Mouse (Mus musculus) C2C12 (cell line): ENCODE results near the gene Sh3bp1.

Experiments
- CTCF ChIP-seq: IDR thresholded peaks from one replicate; pipeline ENCODE4 v1.5.1; 2011; ENCODE audit not compliant: control insufficient read depth, insufficient read depth, insufficient read length
- MYOD1 ChIP-seq: IDR thresholded peaks from one replicate; pipeline ENCODE4 v1.6.1; 2011; ENCODE audit warnings: low read depth; ENCODE audit not compliant: control insufficient read depth, insufficient read length
- USF1 ChIP-seq: IDR thresholded peaks from one replicate; pipeline ENCODE4 v1.6.1; 2011; ENCODE audit warnings: low read depth, mild to moderate bottlenecking, control low read depth, moderate library complexity

GRCm38 (mm10) chr15:78876258-78876696 is 23.3 kb upstream of the Sh3bp1 start:
- TF ChIP-seq CTCF (peak; percentile 56), USF1 (no peak), MYOD1 (no peak)
